Mouse (Mus musculus) brain, embryonic 14.5 days (tissue): ENCODE measurements around the gene Stt3b.

Source experiments
- CTCF ChIP-seq: fragments of 200-500 bp; IDR thresholded peaks from 2 replicates; pipeline ENCODE4 v1.5.1; 2012; ENCODE audit warnings: inconsistent platforms, mild to moderate bottlenecking, moderate library complexity, borderline replicate concordance; ENCODE audit not compliant: insufficient read depth, insufficient read length; ENCODE audit errors: extremely low read depth
- POLR2A ChIP-seq: fragments of 200-500 bp; IDR thresholded peaks from 2 replicates; pipeline ENCODE4 v1.6.1; 2012; ENCODE audit warnings: mild to moderate bottlenecking, inconsistent platforms, borderline replicate concordance; ENCODE audit not compliant: poor library complexity, insufficient read depth, insufficient read length, severe bottlenecking; ENCODE audit errors: extremely low read depth

GRCm38 (mm10) chr9:115215830-115216701, 94.2 kb downstream of the Stt3b start:
- TF ChIP-seq CTCF (no peak), POLR2A (no peak)
